Mouse (Mus musculus) G1E (cell line): ENCODE results near the gene Gm20695.

ENCODE experiments used
- CTCF ChIP-seq: IDR thresholded peaks from 2 replicates; pipeline ENCODE4 v1.5.1; 2012; ENCODE audit warnings: low read depth, low read length, inconsistent platforms, mixed read lengths
- GATA1 ChIP-seq: IDR thresholded peaks from 2 replicates; pipeline ENCODE4 v1.6.1; 2012; ENCODE audit warnings: borderline replicate concordance, low read length, inconsistent platforms, mixed read lengths
- TAL1 ChIP-seq: conservative IDR thresholded peaks from 2 replicates; pipeline ENCODE4 v1.6.1; 2012; ENCODE audit warnings: low read depth, low read length, inconsistent platforms, mixed read lengths

- TF ChIP-seq CTCF (no peak), GATA1 (no peak), TAL1 (no peak)
Measured at GRCm38 (mm10) chr16:3852586-3852985, 31.9 kb upstream of the Gm20695 start.
